Mouse (Mus musculus) CH12.LX (cell line): ENCODE results near the gene Grb10.

Source experiments
- CHD2 ChIP-seq: IDR thresholded peaks from 2 replicates; pipeline ENCODE4 v1.6.1; 2011; ENCODE audit warnings: low read length, improper control_type of control experiment
- CTCF ChIP-seq, 2 experiments: IDR thresholded peaks in 1 of 2; conservative IDR thresholded peaks in 1 of 2; 2 replicates each; pipeline ENCODE4 v1.5.1; 2011 to 2012; ENCODE audit warnings: low read depth in 2 of 2, low read length in 2 of 2, improper control_type of control experiment in 1 of 2, inconsistent platforms in 1 of 2, mild to moderate bottlenecking in 1 of 2, moderate library complexity in 1 of 2
- E2F4 ChIP-seq: IDR thresholded peaks from 2 replicates; pipeline ENCODE4 v1.6.1; 2011; ENCODE audit warnings: low read depth, low read length, improper control_type of control experiment; ENCODE audit not compliant: insufficient replicate concordance
- EP300 ChIP-seq: IDR thresholded peaks from 2 replicates; pipeline ENCODE4 v1.6.1; 2011; ENCODE audit warnings: low read length, improper control_type of control experiment
- GABPA ChIP-seq: IDR thresholded peaks from 2 replicates; pipeline ENCODE4 v1.6.1; 2012; ENCODE audit warnings: low read depth, low read length, improper control_type of control experiment, inconsistent platforms; ENCODE audit not compliant: insufficient replicate concordance
- HCFC1 ChIP-seq: IDR thresholded peaks from 2 replicates; pipeline ENCODE4 v1.6.1; 2012; ENCODE audit warnings: low read depth, mild to moderate bottlenecking, inconsistent platforms, low read length, improper control_type of control experiment
- MYC ChIP-seq: IDR thresholded peaks from 2 replicates; pipeline ENCODE4 v1.6.1; 2011; ENCODE audit warnings: low read depth, mild to moderate bottlenecking, improper control_type of control experiment, low read length
- NELFE ChIP-seq: IDR thresholded peaks from 2 replicates; pipeline ENCODE4 v1.6.1; 2011; ENCODE audit warnings: low read depth, low read length, improper control_type of control experiment
- POLR2A ChIP-seq: IDR thresholded peaks from 2 replicates; pipeline ENCODE4 v1.6.1; 2011; ENCODE audit warnings: low read depth, mild to moderate bottlenecking, improper control_type of control experiment, low read length
- RCOR1 ChIP-seq: conservative IDR thresholded peaks from 2 replicates; pipeline ENCODE4 v1.6.1; 2012; ENCODE audit warnings: low read depth, mild to moderate bottlenecking, inconsistent platforms, low read length, improper control_type of control experiment
- SMC3 ChIP-seq: IDR thresholded peaks from 2 replicates; pipeline ENCODE4 v1.6.1; 2011; ENCODE audit warnings: low read depth, low read length, improper control_type of control experiment
- USF1 ChIP-seq: IDR thresholded peaks from 2 replicates; pipeline ENCODE4 v1.6.1; 2014; ENCODE audit warnings: low read depth, mild to moderate bottlenecking, inconsistent platforms, low read length, improper control_type of control experiment

- TF ChIP-seq RCOR1 (no peak), POLR2A (no peak), HCFC1 (no peak), CTCF (conservative IDR thresholded peaks at IDR 0.05 in 1 of 2, IDR thresholded peaks at IDR 0.05 in 1 of 2; ENCODE audit: low read depth in 2 of 2, low read length in 2 of 2) (no peak), CHD2 (no peak), E2F4 (no peak), EP300 (no peak), USF1 (no peak), GABPA (no peak), NELFE (no peak), SMC3 (no peak), MYC (no peak)
Measured at GRCm38 (mm10) chr11:11923900-11924299, 114.6 kb downstream of the Grb10 start.
